Mouse (Mus musculus): Measurements from ENCODE around the gene 5730409E04Rik. TPM values are rescaled to one million over a fixed set of nuclear protein-coding genes. Genes with fewer than 3 reads are reported as not detected.

The 5730409E04Rik gene
- 10 to 100 TPM; 10.4 to 13.7 TPM for total RNA-seq (2021)
- long read RNA-seq, experiment 1, result 0 reads
- long read RNA-seq, experiment 2, partial matches to known transcripts, result 0 of 1 reads
- long read RNA-seq, experiment 2, other reads (novel, unspliced or antisense), result 1 of 1 reads

DNA sequence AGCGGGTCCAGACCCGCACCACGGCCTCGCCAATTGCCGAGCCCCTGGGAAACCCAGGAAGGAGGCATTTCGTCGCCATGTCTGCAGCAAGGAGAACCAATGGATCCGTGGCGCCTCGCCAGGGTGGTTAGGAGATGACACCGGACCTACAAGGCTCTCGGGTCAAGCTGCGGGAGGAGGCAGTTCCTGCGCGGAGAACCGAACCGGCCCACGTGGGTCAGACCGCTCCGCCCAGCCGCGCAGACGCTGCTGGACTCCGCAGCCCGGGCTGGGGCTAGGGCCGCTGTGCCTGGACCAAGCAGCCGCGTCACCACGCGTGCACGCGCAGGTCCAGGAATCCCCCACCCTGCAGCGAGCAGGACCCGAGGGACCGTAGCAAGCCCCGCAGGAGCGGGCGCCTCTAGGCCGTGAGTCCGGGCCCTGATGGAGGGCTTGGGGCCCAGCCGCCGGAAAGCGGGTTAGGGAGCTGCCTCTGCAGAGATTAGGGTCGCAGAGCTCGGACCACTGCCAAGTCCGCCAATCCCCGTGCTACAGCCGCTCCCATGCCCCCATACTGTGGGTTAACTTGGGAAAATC lies at the start of gene 5730409E04Rik:
Gene 5730409E04Rik (plus strand): TSS at position 213 of the 576 bp plus-strand sequence.
- DNase-seq, result peak; percentile 90

DNA sequence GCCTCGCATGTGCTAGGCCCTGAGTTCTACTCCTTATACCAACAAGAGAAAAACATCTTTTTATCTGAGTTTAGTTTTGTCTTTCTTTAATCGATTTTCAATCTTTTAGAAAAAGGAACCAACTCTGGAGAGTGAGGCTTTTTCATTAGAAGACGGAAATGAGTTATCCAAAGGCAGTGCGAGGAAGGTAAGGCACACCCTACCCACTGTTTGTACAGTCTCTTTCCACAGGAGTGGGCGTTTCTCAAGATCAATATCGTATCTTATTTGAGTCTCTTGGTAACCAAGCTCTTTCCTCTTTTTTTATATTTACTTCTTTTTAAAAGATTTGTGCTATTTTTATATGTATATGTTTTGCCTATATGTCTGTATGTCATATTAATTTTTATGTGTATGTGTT lies 45.8 kb upstream of the 5730409E04Rik start:
- DNase-seq, result no peak

DNA sequence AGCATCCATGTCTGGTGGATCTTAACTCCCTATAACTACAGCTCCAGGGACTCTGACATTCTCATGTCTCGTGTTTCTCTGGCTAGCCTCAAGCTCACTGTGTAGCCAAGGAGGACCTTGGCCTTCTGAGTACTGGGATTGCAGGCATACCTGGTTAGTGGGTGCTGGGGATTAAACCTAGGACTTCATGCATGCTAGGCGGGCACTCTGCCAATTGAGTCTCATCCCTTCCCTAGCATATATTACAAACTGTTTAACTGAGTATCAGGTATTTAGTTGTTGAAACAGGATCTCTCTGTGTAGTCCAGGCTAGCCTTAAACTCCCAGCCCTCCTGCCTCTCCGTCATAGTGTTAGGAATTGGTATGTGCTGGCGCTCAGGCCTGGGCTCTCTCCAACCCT lies 42.4 kb upstream of the 5730409E04Rik start:
- no peak for DNase-seq

DNA sequence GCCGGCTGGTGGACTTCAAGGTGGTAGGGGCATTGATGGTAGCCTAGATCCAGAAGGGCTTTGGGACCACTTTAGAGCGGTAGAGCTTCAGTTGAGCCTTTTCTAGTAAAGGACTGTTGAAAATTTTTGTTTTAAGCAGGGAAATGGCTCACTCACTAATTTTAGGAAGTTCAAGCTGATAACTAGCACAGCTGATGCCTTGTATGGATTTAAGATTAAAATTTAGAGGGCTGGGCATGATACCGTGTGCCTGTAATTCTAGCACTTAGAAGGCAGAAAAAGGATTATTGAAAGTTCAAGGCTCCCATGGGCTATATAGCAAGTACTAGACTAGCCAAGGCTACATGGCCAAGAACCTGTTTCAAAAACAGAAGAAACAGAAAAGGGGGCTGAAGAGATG lies 39.8 kb upstream of the 5730409E04Rik start:
- no peak for DNase-seq

DNA sequence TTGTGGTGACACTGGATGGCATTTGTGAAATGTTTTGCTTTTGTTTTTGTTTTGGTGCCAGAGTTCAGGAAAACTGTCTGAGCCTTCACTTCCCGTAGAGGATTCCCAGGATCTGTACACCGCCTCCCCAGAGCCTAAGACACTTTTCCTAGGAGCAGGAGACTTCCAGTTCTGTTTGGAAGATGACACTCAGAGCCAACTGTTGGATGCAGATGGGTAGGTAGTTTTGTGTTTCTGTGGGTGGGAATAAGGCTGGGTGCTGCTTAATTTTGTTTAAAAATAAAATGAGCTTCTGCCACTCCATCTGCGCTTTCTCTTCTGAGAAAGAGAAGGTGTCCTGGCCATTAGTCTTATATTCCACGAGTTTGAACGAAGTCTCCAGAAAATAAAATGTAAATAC lies 33.3 kb upstream of the 5730409E04Rik start:
- no peak for DNase-seq

DNA sequence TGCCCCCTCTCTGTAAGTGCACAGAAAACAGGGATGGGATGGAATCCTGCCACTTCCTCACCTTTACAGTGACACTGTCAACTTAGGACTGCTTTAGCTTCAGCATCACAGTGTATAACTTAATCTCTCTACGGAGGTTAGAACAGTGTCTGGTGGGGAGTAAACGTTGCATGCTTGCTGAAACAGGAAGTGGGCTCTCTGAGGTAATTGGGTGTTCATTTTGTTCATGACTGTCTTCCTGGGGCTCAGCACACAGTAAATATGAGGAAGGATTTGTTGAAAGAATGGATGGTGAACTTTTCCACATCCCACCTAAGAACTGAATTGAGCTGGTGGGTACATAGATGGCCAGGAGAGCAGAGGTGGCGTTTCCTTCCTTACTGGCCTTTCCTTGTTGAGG lies 31.7 kb upstream of the 5730409E04Rik start:
- DNase-seq, result no peak

DNA sequence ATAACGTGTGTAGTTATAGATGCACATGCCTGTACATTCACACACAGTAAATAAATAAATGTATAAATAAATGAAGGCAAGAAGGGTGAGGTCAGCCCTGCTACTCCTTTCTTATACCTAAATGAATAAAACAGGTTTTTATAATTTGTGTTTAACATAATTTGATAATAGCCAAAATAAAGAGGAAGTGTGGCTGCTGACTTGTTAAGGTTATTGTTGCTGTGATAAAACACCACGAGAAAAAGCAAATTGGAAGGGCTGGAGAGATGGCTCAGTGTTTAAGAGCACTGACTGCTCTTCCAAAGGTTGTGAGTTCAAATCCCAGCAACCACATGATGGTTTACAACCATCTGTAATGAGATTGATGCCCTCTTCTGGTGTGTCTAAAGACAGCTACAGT lies 30.5 kb upstream of the 5730409E04Rik start:
- no peak for DNase-seq

DNA sequence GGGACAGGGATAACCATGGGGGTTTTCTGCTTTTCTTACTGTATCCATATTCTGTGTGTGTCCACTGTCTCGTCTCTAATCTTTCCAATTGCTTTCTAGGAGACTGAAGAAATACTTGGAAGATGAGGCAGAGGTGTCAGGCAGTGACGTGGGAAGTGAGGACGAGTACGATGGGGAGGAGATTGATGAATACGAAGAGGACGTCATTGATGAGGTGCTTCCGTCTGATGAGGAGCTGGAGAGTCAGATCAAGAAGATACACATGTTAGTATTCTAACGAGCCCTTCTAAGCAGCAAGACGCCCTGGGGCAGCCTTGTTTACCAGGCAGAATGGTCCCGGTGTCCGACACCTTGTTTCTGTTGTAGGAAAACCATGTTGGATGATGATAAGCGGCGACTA lies 23.9 kb upstream of the 5730409E04Rik start:
- no peak for DNase-seq

- no peak for DNase-seq
These were observed 17.6 kb upstream of the 5730409E04Rik start for GRCm38 (mm10) chr4:126592039-126592438.

- peak; percentile 75 for DNase-seq
These were observed 9.5 kb upstream of the 5730409E04Rik start for GRCm38 (mm10) chr4:126599971-126600754.

DNA sequence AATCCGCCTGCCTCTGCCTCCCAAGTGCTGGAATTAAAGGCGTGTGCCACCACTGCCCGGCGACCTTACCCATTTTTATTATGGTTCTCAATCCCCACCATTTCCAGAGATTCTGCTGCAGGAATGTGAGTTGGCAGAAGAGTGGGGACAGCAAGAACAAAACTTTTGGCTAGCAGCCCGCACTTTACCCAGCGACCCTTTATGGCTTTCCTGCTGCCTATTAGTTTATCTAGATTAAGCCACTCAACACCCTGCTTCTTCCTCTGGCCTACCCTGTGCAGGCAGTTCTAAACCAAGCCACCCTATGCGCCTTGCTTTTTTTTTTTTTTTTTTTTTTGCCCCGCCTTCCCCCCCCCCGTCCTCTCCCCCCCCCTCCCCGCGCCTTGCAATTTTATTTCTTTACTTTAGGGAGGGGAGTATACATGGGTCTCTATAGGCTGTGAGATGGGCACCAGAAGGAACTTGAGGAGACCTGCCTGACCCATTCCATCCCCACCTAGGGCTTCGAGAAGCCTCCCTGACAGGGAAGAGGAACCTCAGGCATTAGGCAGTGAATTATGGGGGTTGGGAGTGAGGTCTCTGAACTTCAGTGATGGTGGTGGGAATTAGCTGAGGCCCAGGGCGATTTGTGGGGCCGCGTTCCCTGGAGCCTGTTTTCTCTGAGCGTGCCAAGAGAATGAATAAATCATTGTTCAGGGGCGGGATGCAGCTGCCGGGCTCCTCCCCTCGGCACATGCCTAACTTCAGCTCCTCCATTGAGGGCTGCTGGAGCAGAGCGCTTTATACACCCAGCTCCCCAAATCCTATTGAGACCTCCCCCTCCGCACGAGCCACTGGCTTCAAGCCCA lies 7.8 kb upstream of the 5730409E04Rik start:
- DNase-seq, result peak; percentile 66

DNA sequence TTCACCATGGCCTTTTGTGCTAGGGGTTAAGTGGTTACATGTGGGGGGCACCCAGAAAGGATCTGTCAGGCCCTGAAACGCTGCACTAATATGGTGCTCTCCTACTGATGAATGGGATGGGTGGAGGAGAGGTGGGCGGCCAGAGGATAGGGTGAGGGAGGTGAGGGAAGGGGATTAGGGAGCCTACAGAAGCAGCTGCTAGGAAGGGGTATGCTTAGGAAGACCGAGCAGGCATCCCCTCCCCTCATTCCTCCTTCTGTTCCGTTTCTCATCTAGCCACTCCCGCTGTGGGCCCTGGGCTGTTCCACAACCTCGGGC lies 7.2 kb upstream of the 5730409E04Rik start:
- no peak for DNase-seq

- no peak for DNase-seq
These were observed 5.5 kb upstream of the 5730409E04Rik start for GRCm38 (mm10) chr4:126604141-126604540.

DNA sequence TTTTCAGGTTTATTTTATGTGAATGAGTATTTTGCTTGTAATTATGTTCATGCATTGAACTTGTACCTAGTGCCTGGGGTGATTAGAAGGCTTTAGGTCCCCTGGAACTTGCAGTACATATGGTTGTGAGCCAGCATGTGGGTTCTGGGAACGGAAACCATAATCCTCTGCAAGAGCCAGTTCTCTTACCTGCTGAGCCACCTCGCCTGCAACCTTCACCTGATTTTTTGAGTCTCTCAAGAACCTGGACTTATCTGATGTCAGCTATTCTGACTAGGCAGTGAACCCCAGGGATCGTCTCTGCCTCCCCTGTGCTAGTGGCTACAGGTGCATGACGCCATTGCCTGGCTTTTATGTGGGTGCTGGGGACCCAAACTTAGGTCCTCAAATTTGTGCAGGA lies 3.9 kb upstream of the 5730409E04Rik start:
- no peak for DNase-seq

- DNase-seq, result no peak
These were observed 2.4 kb downstream of the 5730409E04Rik start for GRCm38 (mm10) chr4:126611991-126612390.

DNA sequence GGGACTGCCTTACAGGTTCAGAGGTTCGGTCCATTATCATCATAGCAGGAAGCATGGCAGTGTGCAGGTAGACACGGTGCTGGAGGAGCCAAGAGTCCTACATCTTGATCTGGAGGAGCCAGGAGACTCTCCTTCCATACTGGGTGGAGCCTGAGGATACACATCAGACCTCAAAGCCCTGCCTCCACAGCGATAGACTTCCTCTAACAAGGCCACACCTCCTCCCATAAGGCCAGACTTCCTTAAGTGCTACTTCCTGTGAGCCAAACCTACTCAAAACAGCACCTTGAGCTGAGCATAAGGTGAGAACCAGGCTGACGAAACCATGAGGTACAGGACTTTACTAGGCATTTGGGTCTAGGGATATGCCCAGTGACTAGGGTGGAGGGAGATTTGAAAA lies 6.7 kb downstream of the 5730409E04Rik start:
- DNase-seq, result no peak

DNA sequence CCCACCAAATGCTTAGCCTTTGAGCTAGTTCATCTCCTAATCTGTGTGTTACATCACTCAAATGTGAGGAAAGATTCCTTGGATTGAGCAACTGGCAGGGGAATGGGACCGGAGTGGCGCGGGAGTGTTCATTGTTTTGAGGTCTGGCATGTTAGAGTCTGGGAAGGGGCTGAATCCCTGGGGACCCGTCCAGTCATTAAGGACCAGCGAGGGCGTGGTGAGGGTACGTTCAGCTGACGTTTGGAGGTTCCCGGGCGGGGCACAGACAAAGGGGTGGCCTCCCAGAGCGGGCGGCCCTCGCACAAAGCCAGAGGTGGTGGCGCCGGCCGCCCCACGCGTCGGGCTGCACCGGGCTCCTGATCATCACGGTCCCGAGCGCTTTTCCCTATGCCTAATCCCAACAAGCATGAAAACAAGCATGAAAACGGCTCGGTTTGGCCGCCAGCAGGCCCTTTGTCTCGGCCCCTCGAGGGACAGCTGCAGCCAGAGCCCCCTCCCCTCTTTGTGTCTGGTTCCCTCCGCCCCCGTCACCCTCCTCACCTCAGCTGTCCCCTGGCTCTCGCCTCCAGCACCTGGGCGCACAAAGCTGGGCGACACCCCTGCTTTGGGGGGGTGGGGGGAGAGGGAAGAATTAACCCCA lies 10.2 kb downstream of the 5730409E04Rik start:
- no peak for DNase-seq

DNA sequence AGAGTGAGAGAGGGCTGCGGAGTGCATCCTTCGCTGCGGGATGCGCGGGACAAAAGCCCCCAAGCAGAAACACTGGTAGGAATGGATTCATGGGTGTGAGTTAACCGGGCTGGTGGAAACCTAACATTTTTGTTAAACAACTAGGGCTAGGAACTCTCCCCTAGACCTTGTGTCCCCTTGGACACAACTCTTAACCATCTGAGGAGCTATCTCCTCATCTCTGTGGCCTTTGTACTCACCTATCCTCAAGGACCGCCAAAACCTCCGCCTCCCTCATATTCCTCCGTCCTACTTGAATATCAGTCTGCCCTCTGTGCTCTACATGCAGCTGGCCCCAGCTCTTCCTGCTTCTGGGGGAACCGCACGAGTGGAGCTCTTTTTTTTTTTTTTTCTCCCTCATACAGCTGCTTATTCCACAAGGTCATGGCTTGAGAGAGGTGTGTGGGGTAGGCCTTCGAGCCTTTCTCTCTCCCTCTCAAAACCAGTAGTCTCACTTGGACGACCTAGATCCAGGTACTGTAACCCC lies 10.8 kb downstream of the 5730409E04Rik start:
- no peak for DNase-seq

- peak; percentile 3 for DNase-seq
These were observed 17.5 kb downstream of the 5730409E04Rik start for GRCm38 (mm10) chr4:126627021-126627681.

GRCm38 (mm10) chr4:126631922-126632321 lies 22.3 kb downstream of the 5730409E04Rik start:
- DNase-seq, result no peak

DNA sequence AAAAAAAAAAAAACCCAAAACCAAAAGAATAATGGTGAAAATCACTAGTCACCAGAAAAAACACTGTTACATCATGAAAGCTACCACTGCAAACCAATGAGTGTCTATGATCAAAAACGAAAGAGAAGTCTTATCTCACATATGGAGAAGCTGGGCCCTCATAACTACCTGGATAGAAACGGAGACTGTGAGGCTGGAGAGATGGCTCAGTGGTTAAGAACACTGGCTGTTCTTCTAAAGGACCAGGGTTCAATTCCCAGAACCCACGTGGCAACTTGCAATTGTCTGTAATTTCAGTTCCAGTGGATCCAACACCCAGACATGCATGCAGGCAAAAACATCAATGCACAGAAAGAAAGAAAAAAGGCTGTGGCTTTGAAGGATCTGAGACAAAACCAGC lies 23.1 kb downstream of the 5730409E04Rik start:
- no peak for DNase-seq

GRCm38 (mm10) chr4:126636330-126636729 lies 26.7 kb downstream of the 5730409E04Rik start:
- no peak for DNase-seq
